Mouse (Mus musculus) testis, adult 2 months (tissue): Measurements from ENCODE around the gene Slc36a3. TPM values are rescaled to one million over a fixed set of nuclear protein-coding genes. Genes with fewer than 3 reads are reported as not detected.

ENCODE experiments used
- H3K27ac ChIP-seq: fragments of 200-500 bp; 2 replicates; pipeline ENCODE4 v1.5.1; 2012; ENCODE audit warnings: low read depth, low read length; ENCODE audit not compliant: control insufficient read depth, insufficient read depth
- H3K27me3 ChIP-seq: fragments of 200-500 bp; 2 replicates; pipeline ENCODE4 v1.6.1; 2012; ENCODE audit warnings: mild to moderate bottlenecking, low read length, moderate library complexity; ENCODE audit not compliant: control insufficient read depth, insufficient read depth
- H3K36me3 ChIP-seq: fragments of 200-500 bp; 2 replicates; pipeline ENCODE4 v1.6.1; 2012; ENCODE audit warnings: mild to moderate bottlenecking, low read length; ENCODE audit not compliant: control insufficient read depth, insufficient read depth
- H3K4me1 ChIP-seq: fragments of 200-500 bp; 2 replicates; pipeline ENCODE4 v1.6.1; 2012; ENCODE audit warnings: low read length; ENCODE audit not compliant: control insufficient read depth, insufficient read depth
- H3K4me3 ChIP-seq: fragments of 200-500 bp; 2 replicates; pipeline ENCODE4 v1.5.1; 2012; ENCODE audit warnings: low read depth, mild to moderate bottlenecking, low read length, moderate library complexity, mixed read lengths; ENCODE audit not compliant: control insufficient read depth
- CTCF ChIP-seq: fragments of 200-500 bp; IDR thresholded peaks from 2 replicates; pipeline ENCODE4 v1.5.1; 2012; ENCODE audit warnings: low read depth, mild to moderate bottlenecking, inconsistent platforms, low read length, moderate library complexity; ENCODE audit not compliant: control insufficient read depth, insufficient read depth, insufficient replicate concordance
- POLR2A ChIP-seq: fragments of 200-500 bp; IDR thresholded peaks from 2 replicates; pipeline ENCODE4 v1.6.1; 2012; ENCODE audit warnings: low read depth, mild to moderate bottlenecking, inconsistent platforms, low read length, moderate library complexity; ENCODE audit not compliant: control insufficient read depth
- polyA plus RNA-seq: library from polyadenylated mRNA; depleted of rRNA; stranded (reverse); fragments of >200 nt; gene quantifications from 2 replicates; pipeline ENCODE4 v1.2.3, GENCODE M21; 2012

Slc36a3 gene
- polyA plus RNA-seq, 1 experiment = 103 TPM

GRCm38 (mm10) chr11:55164723-55165122 is 13.2 kb upstream of the Slc36a3 start:
- no peaks in the 10 kb centered on the region for H3K36me3 ChIP-seq
- no peak overlapping the region for H3K4me3 ChIP-seq
- H3K27ac ChIP-seq = no peak overlapping the region
- no peaks in the 10 kb centered on the region for H3K4me1 ChIP-seq
- TF ChIP-seq POLR2A (no peak), CTCF (peak; percentile 43; the same call in 1 of the 2 replicates)
- no peaks in the 10 kb centered on the region for H3K27me3 ChIP-seq

- TF ChIP-seq POLR2A = no peak
- peak; percentile 71 for TF ChIP-seq CTCF
- H3K36me3 ChIP-seq = no peaks in the 10 kb centered on the region
- no peak overlapping the region for H3K27ac ChIP-seq
- no peak overlapping the region for H3K4me3 ChIP-seq
- H3K27me3 ChIP-seq = no peaks in the 10 kb centered on the region
- peaks cover 4% of the 10 kb centered on the region; the same call in 1 of the 2 replicates for H3K4me1 ChIP-seq
Measured at GRCm38 (mm10) chr11:55162670-55163069, 11.2 kb upstream of the Slc36a3 start.

DNA sequence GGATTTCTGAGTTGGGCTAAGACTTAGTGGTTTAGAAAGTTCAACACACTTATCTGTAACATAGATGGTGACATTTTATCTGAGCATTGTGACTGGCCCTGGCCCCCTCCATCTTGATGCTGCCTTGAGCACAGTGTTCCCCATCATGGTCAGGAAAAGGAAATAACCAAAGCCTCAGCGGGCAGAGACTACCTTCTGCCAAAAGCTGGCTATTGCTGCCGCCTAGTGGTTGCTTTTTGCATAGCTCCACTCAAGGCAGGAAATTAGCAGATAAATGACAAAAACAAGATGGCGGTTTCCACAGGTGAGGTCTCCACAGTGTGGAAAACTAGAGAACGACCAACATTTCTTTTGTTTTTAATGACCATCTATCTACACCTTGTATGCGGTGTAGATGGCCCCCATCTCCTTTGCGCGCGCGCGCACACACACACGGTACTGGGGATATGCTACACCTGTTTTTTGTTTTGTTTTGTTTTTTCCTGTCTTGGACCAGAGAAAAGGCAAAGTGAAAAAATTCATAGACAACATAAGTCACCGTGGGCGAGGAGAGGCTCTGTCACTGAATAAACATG is 7.4 kb upstream of the Slc36a3 start:
- TF ChIP-seq POLR2A = no peak
- TF ChIP-seq CTCF = peak; percentile 83; the same call in 1 of the 2 replicates
- Histone ChIP-seq H3K4me3 (peak overlapping the region; percentile 37; the same call in 1 of the 2 replicates), H3K4me1 (peaks cover 4% of the 10 kb centered on the region; the same call in 1 of the 2 replicates)

GRCm38 (mm10) chr11:55155070-55155421 is 3.5 kb upstream of the Slc36a3 start:
- Histone ChIP-seq H3K27me3 (no peaks in the 10 kb centered on the region), H3K27ac (no peak overlapping the region), H3K4me3 (no peak overlapping the region), H3K36me3 (no peaks in the 10 kb centered on the region), H3K4me1 (peaks cover 4% of the 10 kb centered on the region; the same call in 1 of the 2 replicates)
- no peak for TF ChIP-seq CTCF
- TF ChIP-seq POLR2A = no peak

More for the DNA sequence above, 7.4 kb upstream of the Slc36a3 start:
- H3K36me3 ChIP-seq = no peaks in the 10 kb centered on the region
- H3K27me3 ChIP-seq = no peaks in the 10 kb centered on the region
- H3K27ac ChIP-seq = no peak overlapping the region

DNA sequence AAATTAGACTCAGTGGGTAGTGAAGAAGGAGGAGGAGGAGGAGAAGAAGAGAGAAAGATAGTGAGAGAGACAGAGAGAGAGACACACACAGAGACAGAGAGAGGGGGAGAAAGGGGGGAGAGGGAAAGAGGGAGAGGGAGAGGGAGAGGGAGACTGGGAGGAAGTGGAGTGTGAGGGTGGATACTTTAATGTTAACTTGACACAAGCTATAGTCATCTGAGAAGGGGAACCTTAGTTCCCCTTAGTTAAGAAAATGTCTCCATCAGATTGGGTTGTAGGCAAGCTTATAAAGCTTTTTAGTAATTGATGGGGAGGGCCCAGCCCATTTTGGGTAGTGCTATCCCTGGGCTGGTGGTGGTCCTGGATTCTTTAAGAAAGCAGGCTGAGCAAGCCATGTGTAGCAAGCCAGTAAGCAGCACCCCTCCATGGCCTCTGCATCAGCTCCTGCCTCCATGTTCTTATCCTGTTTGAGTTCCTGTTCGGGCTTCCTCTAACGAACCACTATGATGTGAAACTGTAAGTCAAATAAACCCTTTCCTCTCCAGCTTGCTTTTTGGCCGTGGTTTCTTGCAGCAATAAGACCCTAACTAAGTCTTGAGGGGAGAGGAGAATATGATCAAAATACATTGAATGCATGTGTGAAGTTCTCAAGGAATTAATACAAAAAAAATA is 3.0 kb upstream of the Slc36a3 start:
- H3K36me3 ChIP-seq = no peaks in the 10 kb centered on the region
- H3K27ac ChIP-seq = no peak overlapping the region
- TF ChIP-seq CTCF = no peak
- TF ChIP-seq POLR2A = no peak
- H3K27me3 ChIP-seq = no peaks in the 10 kb centered on the region
- H3K4me3 ChIP-seq = no peak overlapping the region
- H3K4me1 ChIP-seq = peaks cover 5% of the 10 kb centered on the region; the same call in 1 of the 2 replicates

DNA sequence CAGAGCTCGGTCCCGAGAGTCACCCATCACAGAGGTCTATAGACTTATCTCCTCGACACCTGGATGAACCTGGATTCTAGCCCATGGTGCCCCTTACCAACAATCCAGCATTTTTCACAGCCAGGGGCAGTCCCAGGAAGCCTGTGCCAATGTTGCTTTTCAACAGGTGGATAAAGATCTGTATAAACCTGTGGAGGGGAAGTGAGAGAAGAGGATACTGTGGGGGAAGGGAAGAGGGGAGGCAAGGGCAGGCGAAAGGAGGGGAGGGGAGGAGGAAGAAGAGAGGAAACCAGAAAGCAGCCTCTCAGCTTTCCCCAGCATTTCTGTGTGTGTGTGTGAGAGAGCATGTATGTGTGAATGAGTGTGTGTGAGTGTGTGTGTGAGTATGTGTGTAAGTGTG is 3.0 kb downstream of the Slc36a3 start:
- Histone ChIP-seq H3K27ac (no peak overlapping the region), H3K4me3 (peak overlapping the region; percentile 41), H3K36me3 (no peaks in the 10 kb centered on the region), H3K27me3 (no peaks in the 10 kb centered on the region), H3K4me1 (peaks cover 2% of the 10 kb centered on the region; the same call in 1 of the 2 replicates)
- TF ChIP-seq POLR2A (no peak), CTCF (no peak)

DNA sequence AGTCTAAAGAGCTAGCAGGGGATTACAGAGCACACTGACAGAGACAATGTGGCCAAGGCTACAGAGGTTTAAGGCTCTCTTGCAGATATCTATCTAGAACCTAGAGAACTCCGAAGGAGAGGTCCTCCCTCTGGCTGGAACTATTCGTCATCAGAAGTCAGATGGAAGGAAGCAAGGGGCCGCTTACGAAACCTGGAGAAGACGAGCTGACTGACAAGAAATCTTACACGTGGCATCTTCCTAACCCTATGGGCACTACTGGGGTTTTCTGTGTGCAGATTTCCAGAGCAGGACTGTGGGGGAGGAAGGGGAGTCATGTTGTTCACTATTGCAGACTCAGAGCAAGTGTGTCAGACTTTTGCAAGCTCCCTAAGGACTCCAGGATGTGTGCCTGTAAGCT is 4.1 kb downstream of the Slc36a3 start:
- Histone ChIP-seq H3K27ac (no peak overlapping the region), H3K36me3 (no peaks in the 10 kb centered on the region), H3K4me3 (peak overlapping the region; percentile 41; the same call in 1 of the 2 replicates), H3K27me3 (no peaks in the 10 kb centered on the region), H3K4me1 (peaks cover 2% of the 10 kb centered on the region; the same call in 1 of the 2 replicates)
- no peak for TF ChIP-seq CTCF
- TF ChIP-seq POLR2A = no peak
